Mouse (Mus musculus) thymus, adult 2 months (tissue): ENCODE results near the gene Hdac10.

Source experiments
- CTCF ChIP-seq: fragments of 200-500 bp; IDR thresholded peaks from 2 replicates; pipeline ENCODE4 v1.5.1; 2012; ENCODE audit warnings: mild to moderate bottlenecking, control low read depth, low read length, moderate library complexity, borderline replicate concordance; ENCODE audit not compliant: control insufficient read depth, poor library complexity, insufficient read depth; ENCODE audit errors: extremely low read depth
- POLR2A ChIP-seq: fragments of 200-500 bp; IDR thresholded peaks from 2 replicates; pipeline ENCODE4 v1.6.1; 2012; ENCODE audit warnings: mild to moderate bottlenecking, low read length, control low read depth, moderate library complexity; ENCODE audit not compliant: control insufficient read depth, poor library complexity, insufficient read depth; ENCODE audit errors: extremely low read depth

GRCm38 (mm10) chr15:89106073-89106472 is 22.4 kb downstream of the Hdac10 start:
- TF ChIP-seq POLR2A (no peak), CTCF (no peak)
